Mouse (Mus musculus) liver, adult 2 months (tissue): Measurements from ENCODE around the gene Mrm2. TPM values are rescaled to one million over a fixed set of nuclear protein-coding genes. Genes with fewer than 3 reads are reported as not detected.

Experiments
- DNase-seq: peaks from one replicate; pipeline ENCODE4 v3.0.0-alpha.2; 2011; ENCODE audit warnings: low read depth, low spot score; ENCODE audit errors: extremely low read depth
- H3K27ac ChIP-seq: fragments of 200-500 bp; replicated peaks from 2 replicates; pipeline ENCODE4 v1.5.1; 2012; ENCODE audit warnings: low read depth, mild to moderate bottlenecking, control low read depth, inconsistent platforms, low read length; ENCODE audit not compliant: insufficient read depth
- H3K27me3 ChIP-seq: fragments of 200-500 bp; 2 replicates; pipeline ENCODE4 v1.6.1; 2012; ENCODE audit warnings: mild to moderate bottlenecking, moderate library complexity, low read length, inconsistent platforms; ENCODE audit not compliant: control insufficient read depth, insufficient read depth
- H3K36me3 ChIP-seq: fragments of 200-500 bp; 2 replicates; pipeline ENCODE4 v1.6.1; 2012; ENCODE audit warnings: low read length, inconsistent platforms; ENCODE audit not compliant: control insufficient read depth, insufficient read depth
- H3K4me1 ChIP-seq: fragments of 200-500 bp; 2 replicates; pipeline ENCODE4 v1.6.1; 2011; ENCODE audit warnings: low read length; ENCODE audit not compliant: control insufficient read depth, insufficient read depth
- H3K4me3 ChIP-seq: fragments of 200-500 bp; 2 replicates; pipeline ENCODE4 v1.5.1; 2011; ENCODE audit warnings: low read depth, mild to moderate bottlenecking, control low read depth, low read length, moderate library complexity; ENCODE audit not compliant: insufficient read depth
- H3K79me2 ChIP-seq: fragments of 200-500 bp; 2 replicates; pipeline ENCODE4 v1.6.1; 2012; ENCODE audit warnings: inconsistent platforms, mild to moderate bottlenecking, low read length, moderate library complexity; ENCODE audit not compliant: control insufficient read depth, insufficient read depth
- H3K9ac ChIP-seq: fragments of 200-500 bp; 2 replicates; pipeline ENCODE4 v1.6.1; 2012; ENCODE audit warnings: low read depth, mild to moderate bottlenecking, control low read depth, inconsistent platforms, low read length
- CTCF ChIP-seq: fragments of 200-500 bp; IDR thresholded peaks from 2 replicates; pipeline ENCODE4 v1.5.1; 2011; ENCODE audit warnings: low read depth, low read length, control low read depth
- POLR2A ChIP-seq: fragments of 200-500 bp; IDR thresholded peaks from 2 replicates; pipeline ENCODE4 v1.6.1; 2011; ENCODE audit warnings: low read length, control low read depth; ENCODE audit not compliant: insufficient read depth; ENCODE audit errors: extremely low read depth
- WGBS: fragments of 180-500 bp; shearing (Covaris S2); methylation state at CpG from one replicate; pipeline ENCODE4 v1.1.7; 2018; 5-methylcytosine and 5-hydroxymethylcytosine counted together
- polyA plus RNA-seq: library from polyadenylated mRNA; depleted of rRNA; stranded (reverse); fragments of >200 nt; gene quantifications from 2 replicates; pipeline ENCODE4 v1.2.3, GENCODE M21; 2012; rRNA removed
- total RNA-seq: library from RNA; depleted of rRNA; stranded (reverse); fragments of >200 nt; gene quantifications from 2 replicates; pipeline ENCODE4 v1.2.3, GENCODE M21; 2014; rRNA removed

Mrm2 gene
- total and polyA plus RNA-seq, 2 experiments = 8.0 to 8.4 TPM

- TF ChIP-seq CTCF = no peak
- no peak for TF ChIP-seq POLR2A
- H3K36me3 ChIP-seq = peaks cover 4% of the 10 kb centered on the region; the same call in 1 of the 2 replicates
- no peaks in the 10 kb centered on the region for H3K27me3 ChIP-seq
- DNase-seq = no peak
- no peak overlapping the region for H3K9ac ChIP-seq
- H3K27ac ChIP-seq = no peak overlapping the region
- 92% methylated on average over 9 of the region's 9 CpGs for WGBS
- peaks cover 5% of the 10 kb centered on the region for H3K4me1 ChIP-seq
- no peak overlapping the region for H3K4me3 ChIP-seq
- no peaks in the 10 kb centered on the region for H3K79me2 ChIP-seq
These were observed 51.5 kb downstream of the Mrm2 start for GRCm38 (mm10) chr5:140280205-140280604.

Other genes with a start within 250 kb of the Mrm2 start
- gene Mad1l1, start 10.3 kb downstream of the Mrm2 start, total RNA-seq = 6.4 and 6.7 TPM in 2 replicates
- 13.0 and 14.4 TPM in 2 replicates for gene Mad1l1, start 10.3 kb downstream of the Mrm2 start, polyA plus RNA-seq
- gene Nudt1, start 10.2 kb downstream of the Mrm2 start, total RNA-seq = 20.7 and 25.3 TPM in 2 replicates
- gene Nudt1, start 10.2 kb downstream of the Mrm2 start, polyA plus RNA-seq = 15.8 and 20.2 TPM in 2 replicates
- gene Snx8, start 57.4 kb upstream of the Mrm2 start, total RNA-seq = 12.5 and 14.0 TPM in 2 replicates
- gene Snx8, start 57.4 kb upstream of the Mrm2 start, polyA plus RNA-seq = 10.2 and 11.2 TPM in 2 replicates
- 37.9 and 51.5 TPM in 2 replicates for gene Eif3b, start 87.4 kb upstream of the Mrm2 start, total RNA-seq
- 58.3 and 64.8 TPM in 2 replicates for gene Eif3b, start 87.4 kb upstream of the Mrm2 start, polyA plus RNA-seq
- gene Gm4869, start 113.7 kb upstream of the Mrm2 start, total RNA-seq = not detected in 2 replicates
- not detected in 2 replicates for gene Gm4869, start 113.7 kb upstream of the Mrm2 start, polyA plus RNA-seq
- gene Chst12, start 173.7 kb upstream of the Mrm2 start, total RNA-seq = 0.27 and 0.28 TPM in 2 replicates
- gene Chst12, start 173.7 kb upstream of the Mrm2 start, polyA plus RNA-seq = 1.1 and 1.4 TPM in 2 replicates
- not detected in 2 replicates for gene Grifin, start 233.2 kb upstream of the Mrm2 start, total RNA-seq
- gene Grifin, start 233.2 kb upstream of the Mrm2 start, polyA plus RNA-seq = not detected in 2 replicates